Mouse (Mus musculus): ENCODE data around the gene Per1.

- TF ChIP-seq GATA1 (IDR thresholded peaks at IDR 0.05; ENCODE audit: borderline replicate concordance, low read length) (no peak), FLI1 (IDR thresholded peaks at IDR 0.05; ENCODE audit: low read length) (no peak)
Observed at GRCm38 (mm10) chr11:69148451-69148960, 53.5 kb downstream of the Per1 start.
